Mouse (Mus musculus) cerebellum, adult 9-11 months (tissue): Measurements from ENCODE around the gene Anxa8.

Experiments
- DNase-seq: peaks from one replicate; pipeline ENCODE4 v3.0.0; 2022

Anxa8 gene

GRCm38 (mm10) chr14:34085731-34086130, at the start of gene Anxa8:
Gene Anxa8, plus strand, starts transcription at chr14:34085981.
- no peak for DNase-seq

GRCm38 (mm10) chr14:34041241-34041640, 44.5 kb upstream of the Anxa8 start:
- DNase-seq = no peak

DNA sequence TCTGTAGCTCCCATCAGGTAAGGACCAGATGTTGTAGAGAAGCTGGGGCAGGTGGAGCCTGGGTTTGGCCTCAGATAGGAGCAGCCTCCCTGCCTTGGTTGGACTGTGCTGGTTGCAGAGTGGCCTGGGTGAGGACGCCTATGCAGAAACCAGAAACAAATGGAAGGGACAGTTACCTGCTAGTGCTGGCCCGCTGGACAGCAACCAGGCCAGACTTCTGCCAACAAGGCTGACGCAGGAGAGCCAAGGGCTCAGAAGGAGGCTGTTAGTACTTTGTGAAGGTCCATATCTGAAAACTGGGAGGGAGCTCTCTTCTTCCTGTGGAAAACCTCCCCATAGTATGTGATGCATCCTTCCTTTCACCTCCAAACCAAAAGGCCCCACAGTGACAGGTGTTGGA, 42.4 kb upstream of the Anxa8 start:
- DNase-seq = no peak

- DNase-seq = no peak
Observed at GRCm38 (mm10) chr14:34050101-34050779, 35.5 kb upstream of the Anxa8 start.

- DNase-seq = no peak
Observed at GRCm38 (mm10) chr14:34052516-34052915, 33.3 kb upstream of the Anxa8 start, which contains the start of gene Antxrl. Gene Antxrl, plus strand, starts transcription at chr14:34052707.

DNA sequence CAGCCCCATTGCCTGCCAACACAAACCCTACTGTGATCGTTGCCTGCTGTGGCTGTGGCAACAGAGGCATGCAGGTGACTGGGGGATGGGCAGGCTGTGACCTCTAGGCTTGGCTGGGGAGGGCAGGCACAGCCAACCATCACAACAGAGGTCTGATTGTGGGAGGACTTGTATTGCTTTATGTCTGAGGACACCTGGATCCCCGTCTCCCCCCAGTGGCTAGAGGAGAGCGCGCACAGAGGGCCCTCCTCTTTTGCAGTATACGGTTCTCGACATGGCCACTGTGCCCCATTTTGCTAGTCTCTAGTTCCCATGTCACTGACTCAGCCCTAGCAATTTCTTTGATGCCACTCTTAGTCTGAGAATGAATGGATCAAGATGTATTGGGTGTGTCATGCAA, 14.1 kb upstream of the Anxa8 start:
- DNase-seq = no peak

- DNase-seq = no peak
Observed at GRCm38 (mm10) chr14:34075346-34075745, 10.4 kb upstream of the Anxa8 start.

DNA sequence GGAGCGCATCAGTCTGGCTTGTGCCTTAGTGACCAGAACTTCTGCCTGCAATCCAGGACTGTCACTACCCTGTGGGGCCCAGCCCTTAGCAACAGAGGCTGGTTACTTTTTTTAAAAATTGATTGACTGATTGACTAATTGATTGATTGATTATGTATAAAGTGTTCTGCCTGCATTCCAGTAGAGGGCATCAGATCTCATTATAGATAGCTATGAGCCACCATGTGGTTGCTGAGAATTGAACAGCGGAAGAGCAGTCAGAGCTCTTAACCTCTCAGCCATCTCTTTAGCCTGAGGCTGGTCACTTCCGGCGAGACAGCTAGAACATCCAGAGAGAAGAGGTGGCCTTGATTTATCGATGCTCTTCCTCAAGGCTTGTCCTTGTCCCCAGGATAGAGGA, 8.6 kb upstream of the Anxa8 start:
- DNase-seq = no peak

- no peak for DNase-seq
Observed at GRCm38 (mm10) chr14:34078293-34078692, 7.5 kb upstream of the Anxa8 start.

- peak; percentile 44 for DNase-seq
Observed at GRCm38 (mm10) chr14:34080321-34080997, 5.3 kb upstream of the Anxa8 start.

DNA sequence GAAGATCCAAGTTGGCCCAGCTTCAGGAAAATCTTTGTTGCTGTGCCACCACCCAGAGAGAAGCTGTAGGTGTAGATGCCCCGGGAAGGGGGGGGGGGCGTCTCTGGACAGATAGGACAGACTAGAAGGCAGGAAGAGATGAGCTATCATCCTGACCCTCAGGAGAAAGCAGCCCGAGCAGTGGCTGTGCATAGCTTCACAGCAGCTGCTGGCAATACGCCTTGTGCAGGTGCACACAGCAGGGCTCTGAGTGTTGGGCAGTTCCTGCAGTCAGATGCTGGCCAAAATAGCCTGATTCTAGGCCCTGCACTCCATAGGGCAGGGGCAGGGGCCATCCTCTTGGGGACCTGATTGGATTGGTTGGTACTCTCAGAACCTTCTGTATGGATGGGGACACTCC, 1.0 kb downstream of the Anxa8 start:
- no peak for DNase-seq

- DNase-seq = no peak
Observed at GRCm38 (mm10) chr14:34087856-34088398, 2.1 kb downstream of the Anxa8 start.

DNA sequence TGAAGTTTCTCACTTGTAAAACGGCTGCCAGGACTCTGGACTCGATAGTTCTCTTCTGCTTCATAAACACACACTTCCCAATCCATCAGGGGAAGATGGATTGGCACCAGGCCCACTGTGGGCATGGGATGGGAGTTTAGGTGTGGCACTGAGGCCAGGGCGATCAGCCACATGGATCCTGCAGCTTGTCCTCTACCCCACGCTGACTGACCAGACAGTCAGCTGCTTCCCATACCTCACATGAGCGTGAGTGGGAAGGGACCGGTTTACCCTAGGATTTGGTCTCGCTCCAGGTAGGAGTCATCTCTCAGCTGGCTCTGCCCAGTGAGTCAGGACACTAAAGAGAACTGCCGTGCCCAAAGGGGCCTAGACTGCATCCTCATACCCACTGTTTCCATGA, 4.0 kb downstream of the Anxa8 start:
- no peak for DNase-seq

GRCm38 (mm10) chr14:34091475-34091874, 5.7 kb downstream of the Anxa8 start:
- no peak for DNase-seq

DNA sequence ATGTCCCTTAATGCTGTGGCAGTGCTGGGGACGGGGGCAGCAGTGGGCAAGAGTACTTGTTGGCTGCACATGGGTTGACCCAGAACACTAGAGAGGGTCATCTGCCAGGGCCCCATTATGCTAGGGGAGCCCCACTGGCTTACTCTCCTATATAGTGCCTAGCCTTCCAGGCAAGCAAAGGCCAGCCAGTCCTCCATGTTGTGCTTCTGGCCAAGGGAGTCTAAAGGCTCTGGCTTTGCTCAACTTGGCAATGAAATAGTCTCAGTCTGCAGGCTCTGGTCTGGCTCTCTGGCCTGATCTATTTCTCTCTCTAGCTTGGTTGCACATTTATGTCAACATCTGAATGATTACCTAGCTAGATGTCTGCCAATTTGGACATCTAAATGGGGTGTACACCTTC, 7.1 kb downstream of the Anxa8 start:
- DNase-seq = no peak

DNA sequence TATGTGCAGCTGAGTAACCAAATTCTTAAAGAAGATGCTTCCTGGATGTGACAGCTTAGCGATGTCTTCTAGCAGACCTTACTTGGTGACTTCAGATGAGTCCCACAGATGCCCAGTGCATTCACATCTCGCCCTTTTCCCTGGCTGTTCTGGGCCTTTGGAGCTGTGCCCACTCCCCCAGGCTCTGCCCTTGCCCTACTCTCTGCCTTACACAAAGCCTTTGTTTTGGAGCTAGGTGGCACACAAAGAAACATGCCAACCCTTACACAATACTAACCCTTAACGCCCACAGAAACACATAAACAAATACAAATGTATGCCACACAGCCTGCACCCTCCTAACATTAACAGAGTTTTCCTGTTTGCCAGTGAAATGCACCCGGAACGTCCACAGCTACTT, 10.4 kb downstream of the Anxa8 start:
- no peak for DNase-seq

GRCm38 (mm10) chr14:34102601-34103000, 16.8 kb downstream of the Anxa8 start, which contains the start of gene A630023A22Rik:
Gene A630023A22Rik, minus strand, starts transcription at chr14:34102754.
- no peak for DNase-seq

DNA sequence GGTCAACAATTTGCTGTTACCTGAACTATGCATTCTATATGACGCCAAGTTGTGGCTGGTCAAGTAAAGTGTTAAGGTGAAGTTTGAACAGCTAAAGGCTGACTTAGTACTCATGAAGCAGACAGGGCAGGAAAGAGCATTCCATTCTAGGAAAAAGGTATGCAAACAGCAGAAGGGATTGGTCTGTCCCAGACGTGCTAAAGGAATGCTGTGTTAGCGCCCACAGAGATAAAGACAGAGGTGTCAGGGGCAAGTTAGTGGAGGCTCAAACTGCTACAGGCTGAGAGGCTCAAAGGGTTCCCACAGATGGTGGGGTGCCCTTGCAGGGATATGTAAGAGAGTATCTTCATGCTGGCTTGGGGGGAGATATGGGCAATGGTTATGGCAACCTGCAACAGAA, 18.1 kb downstream of the Anxa8 start:
- DNase-seq = no peak

- peak; percentile 57 for DNase-seq
Observed at GRCm38 (mm10) chr14:34104892-34105291, 19.1 kb downstream of the Anxa8 start.

DNA sequence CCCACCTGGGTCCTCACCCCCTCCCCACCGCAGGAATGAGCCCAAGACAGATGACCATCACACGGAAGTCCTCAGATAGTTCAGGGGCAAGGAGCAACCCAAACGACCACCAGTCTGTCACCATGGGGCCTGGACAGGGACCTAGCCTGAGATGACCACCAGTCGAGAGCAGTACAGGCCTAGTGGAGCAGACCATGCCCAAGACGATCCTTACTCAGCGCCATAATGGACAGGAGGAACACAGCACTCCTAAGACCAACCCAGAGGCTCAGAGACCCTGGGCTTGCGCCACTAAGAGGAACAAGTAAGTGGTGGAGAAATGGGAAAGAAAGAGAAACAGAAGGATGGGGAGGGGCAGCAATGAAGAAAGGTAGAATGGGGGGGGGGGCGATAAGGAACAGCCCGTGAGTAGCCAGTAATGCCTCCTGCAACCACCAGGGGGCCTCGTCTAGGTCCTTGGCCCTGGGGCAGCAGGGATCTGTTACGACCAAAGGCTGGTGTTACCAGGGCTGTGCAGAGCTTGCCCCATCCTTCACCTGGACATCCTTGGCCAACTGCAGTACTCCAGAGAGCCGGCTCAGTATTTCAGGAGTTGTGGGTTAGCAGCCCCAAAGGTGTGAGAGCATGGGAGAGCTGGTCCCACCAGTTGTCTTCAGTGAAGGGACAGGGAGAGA, 20.7 kb downstream of the Anxa8 start:
- peak; percentile 10 for DNase-seq

GRCm38 (mm10) chr14:34107594-34107993, 21.8 kb downstream of the Anxa8 start:
- DNase-seq = no peak

DNA sequence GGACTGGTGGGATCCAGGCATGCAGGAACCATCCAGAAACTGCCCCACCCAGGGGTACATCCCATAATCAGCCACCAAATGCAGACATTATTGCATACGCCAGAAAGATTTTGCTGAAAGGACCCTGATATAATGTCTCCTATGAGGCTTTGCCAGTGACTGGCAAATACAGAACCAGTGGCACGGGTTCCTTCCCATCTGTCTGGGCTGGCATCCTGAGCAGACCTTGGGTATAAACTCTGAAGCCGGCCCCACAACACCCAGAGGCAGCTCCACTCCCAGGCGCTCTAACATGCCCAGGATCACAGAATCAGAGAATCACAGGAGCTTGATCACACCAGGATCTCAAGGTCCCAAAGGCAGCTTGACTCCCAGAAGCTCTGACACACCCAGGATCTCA, 28.5 kb downstream of the Anxa8 start:
- no peak for DNase-seq

GRCm38 (mm10) chr14:34119046-34119723, 33.4 kb downstream of the Anxa8 start:
- peak; percentile 83 for DNase-seq
